Mouse (Mus musculus): Measurements from ENCODE around the gene Phactr1.

DNA sequence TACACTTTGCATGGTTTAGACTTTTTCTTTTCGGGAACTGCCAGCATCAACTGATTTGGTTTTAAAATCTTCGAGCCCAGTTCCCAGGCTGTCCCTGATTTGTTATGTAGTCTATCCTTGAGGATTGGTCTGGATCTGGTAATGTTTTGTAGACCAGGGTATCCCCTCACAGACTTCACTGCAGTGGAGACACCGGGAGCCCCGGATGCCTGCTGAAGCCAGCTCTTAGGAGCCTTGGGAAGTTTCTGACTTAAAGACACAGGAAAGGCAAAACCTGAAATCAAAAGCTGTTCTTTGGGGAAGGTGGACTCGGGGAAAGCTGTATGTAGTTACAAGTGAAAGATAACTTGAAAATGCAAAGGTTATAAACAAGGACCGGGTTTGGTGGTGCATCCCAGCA, 186.6 kb downstream of the Phactr1 start:
- TF ChIP-seq POLR2A (IDR thresholded peaks at IDR 0.05; ENCODE audit: extremely low read depth, insufficient read depth, low read length) (no peak), CTCF (IDR thresholded peaks at IDR 0.05; ENCODE audit: low read depth, low read length) (no peak)
